Mouse (Mus musculus): ENCODE results near the gene Casq2. TPM values are rescaled to one million over a fixed set of nuclear protein-coding genes. Genes with fewer than 3 reads are reported as not detected.

Gene Casq2
- polyA plus RNA-seq, 1 experiment, result 0.64 TPM

- no peak overlapping the region for H3K4me3 ChIP-seq (ENCODE audit: insufficient read depth, poor library complexity, severe bottlenecking)
- TF ChIP-seq MAX (IDR thresholded peaks at IDR 0.05) (no peak), MYOD1 (IDR thresholded peaks at IDR 0.05; ENCODE audit: control insufficient read depth, insufficient read length, low read depth) (no peak), CEBPB (IDR thresholded peaks at IDR 0.05; ENCODE audit: low read depth) (no peak), FOSL1 (IDR thresholded peaks at IDR 0.05; ENCODE audit: insufficient read depth, low read length, poor library complexity, severe bottlenecking) (no peak), MYOG (IDR thresholded peaks at IDR 0.05; ENCODE audit: control insufficient read depth, extremely low read depth, insufficient read length) (no peak), USF1 (IDR thresholded peaks at IDR 0.05; ENCODE audit: low read depth) (no peak)
- H3K27me3 ChIP-seq (ENCODE audit: control insufficient read depth, insufficient read depth, insufficient read length), result no peaks in the 10 kb centered on the region
- H3K79me2 ChIP-seq (ENCODE audit: control insufficient read depth, insufficient read depth), result no peaks in the 10 kb centered on the region
- H3K79me3 ChIP-seq (ENCODE audit: low read depth), result no peaks in the 10 kb centered on the region
- no peaks in the 10 kb centered on the region for H3K36me3 ChIP-seq (ENCODE audit: control insufficient read depth, insufficient read depth)
- no peak overlapping the region for H3ac ChIP-seq (ENCODE audit: control insufficient read depth, insufficient read length, low read depth)
These were observed 18.4 kb upstream of the Casq2 start for GRCm38 (mm10) chr3:102067861-102068260.

GRCm38 (mm10) chr3:102069260-102069659 is 17.0 kb upstream of the Casq2 start:
- no peak overlapping the region for H3K4me3 ChIP-seq (ENCODE audit: insufficient read depth, poor library complexity, severe bottlenecking)
- H3K36me3 ChIP-seq (ENCODE audit: control insufficient read depth, insufficient read depth), result no peaks in the 10 kb centered on the region
- no peaks in the 10 kb centered on the region for H3K27me3 ChIP-seq (ENCODE audit: control insufficient read depth, insufficient read depth, insufficient read length)
- H3ac ChIP-seq (ENCODE audit: control insufficient read depth, insufficient read length, low read depth), result no peak overlapping the region
- H3K79me3 ChIP-seq (ENCODE audit: low read depth), result no peaks in the 10 kb centered on the region
- H3K79me2 ChIP-seq (ENCODE audit: control insufficient read depth, insufficient read depth), result no peaks in the 10 kb centered on the region
- no peak for TF ChIP-seq CEBPB (IDR thresholded peaks at IDR 0.05; ENCODE audit: low read depth)
- TF ChIP-seq MYOG (IDR thresholded peaks at IDR 0.05; ENCODE audit: control insufficient read depth, extremely low read depth, insufficient read length), result no peak
- TF ChIP-seq MYOD1 (IDR thresholded peaks at IDR 0.05; ENCODE audit: control insufficient read depth, insufficient read length, low read depth), result peak; percentile 17
- TF ChIP-seq MAX (IDR thresholded peaks at IDR 0.05), result no peak
- TF ChIP-seq USF1 (IDR thresholded peaks at IDR 0.05; ENCODE audit: low read depth), result no peak
- TF ChIP-seq CTCF (IDR thresholded peaks at IDR 0.05; ENCODE audit: control insufficient read depth, insufficient read depth, insufficient read length), result no peak

- no peaks in the 10 kb centered on the region for H3K79me3 ChIP-seq (ENCODE audit: low read depth)
- H3K79me2 ChIP-seq (ENCODE audit: control insufficient read depth, insufficient read depth), result no peaks in the 10 kb centered on the region
- no peaks in the 10 kb centered on the region for H3K36me3 ChIP-seq (ENCODE audit: control insufficient read depth, insufficient read depth)
- no peaks in the 10 kb centered on the region for H3K27me3 ChIP-seq (ENCODE audit: control insufficient read depth, insufficient read depth, insufficient read length)
- no peak overlapping the region for H3ac ChIP-seq (ENCODE audit: control insufficient read depth, insufficient read length, low read depth)
- no peak for TF ChIP-seq FOSL1 (IDR thresholded peaks at IDR 0.05; ENCODE audit: insufficient read depth, low read length, poor library complexity, severe bottlenecking)
- TF ChIP-seq CEBPB (IDR thresholded peaks at IDR 0.05; ENCODE audit: low read depth), result no peak
- no peak for TF ChIP-seq MAX (IDR thresholded peaks at IDR 0.05)
- TF ChIP-seq MYOD1 (IDR thresholded peaks at IDR 0.05; ENCODE audit: control insufficient read depth, insufficient read length, low read depth), result no peak
- no peak for TF ChIP-seq USF1 (IDR thresholded peaks at IDR 0.05; ENCODE audit: low read depth)
- no peak for TF ChIP-seq MYOG (IDR thresholded peaks at IDR 0.05; ENCODE audit: control insufficient read depth, extremely low read depth, insufficient read length)
- TF ChIP-seq CTCF (IDR thresholded peaks at IDR 0.05; ENCODE audit: control insufficient read depth, insufficient read depth, insufficient read length), result no peak
- no peak overlapping the region for H3K4me3 ChIP-seq (ENCODE audit: insufficient read depth, poor library complexity, severe bottlenecking)
These were observed 16.5 kb upstream of the Casq2 start for GRCm38 (mm10) chr3:102069686-102070085.

- Histone ChIP-seq H3K4me3 (ENCODE audit: insufficient read depth, poor library complexity, severe bottlenecking) (no peak overlapping the region), H3K79me3 (ENCODE audit: low read depth) (no peaks in the 10 kb centered on the region), H3K36me3 (ENCODE audit: control insufficient read depth, insufficient read depth) (no peaks in the 10 kb centered on the region), H3ac (ENCODE audit: control insufficient read depth, insufficient read length, low read depth) (no peak overlapping the region), H3K27me3 (ENCODE audit: control insufficient read depth, insufficient read depth, insufficient read length) (no peaks in the 10 kb centered on the region), H3K79me2 (ENCODE audit: control insufficient read depth, insufficient read depth) (no peaks in the 10 kb centered on the region)
- TF ChIP-seq FOSL1 (IDR thresholded peaks at IDR 0.05; ENCODE audit: insufficient read depth, low read length, poor library complexity, severe bottlenecking) (no peak), MAX (IDR thresholded peaks at IDR 0.05) (no peak)
These were observed 15.9 kb upstream of the Casq2 start for GRCm38 (mm10) chr3:102070360-102070759.

GRCm38 (mm10) chr3:102071016-102071415 is 15.2 kb upstream of the Casq2 start:
- Histone ChIP-seq H3K79me3 (ENCODE audit: low read depth) (no peaks in the 10 kb centered on the region), H3K36me3 (ENCODE audit: control insufficient read depth, insufficient read depth) (no peaks in the 10 kb centered on the region), H3K27me3 (ENCODE audit: control insufficient read depth, insufficient read depth, insufficient read length) (no peaks in the 10 kb centered on the region), H3K79me2 (ENCODE audit: control insufficient read depth, insufficient read depth) (no peaks in the 10 kb centered on the region), H3K4me3 (ENCODE audit: insufficient read depth, poor library complexity, severe bottlenecking) (no peak overlapping the region), H3ac (ENCODE audit: control insufficient read depth, insufficient read length, low read depth) (no peak overlapping the region)
- TF ChIP-seq USF1 (IDR thresholded peaks at IDR 0.05; ENCODE audit: low read depth) (no peak), MYOG (IDR thresholded peaks at IDR 0.05; ENCODE audit: control insufficient read depth, extremely low read depth, insufficient read length) (no peak), CTCF (IDR thresholded peaks at IDR 0.05; ENCODE audit: control insufficient read depth, insufficient read depth, insufficient read length) (no peak), FOSL1 (IDR thresholded peaks at IDR 0.05; ENCODE audit: insufficient read depth, low read length, poor library complexity, severe bottlenecking) (no peak), CEBPB (IDR thresholded peaks at IDR 0.05; ENCODE audit: low read depth) (no peak), MYOD1 (IDR thresholded peaks at IDR 0.05; ENCODE audit: control insufficient read depth, insufficient read length, low read depth) (no peak), MAX (IDR thresholded peaks at IDR 0.05) (no peak)

GRCm38 (mm10) chr3:102079413-102079812 is 6.8 kb upstream of the Casq2 start:
- Histone ChIP-seq H3K79me3 (ENCODE audit: low read depth) (no peaks in the 10 kb centered on the region), H3K79me2 (ENCODE audit: control insufficient read depth, insufficient read depth) (no peaks in the 10 kb centered on the region), H3K4me3 (ENCODE audit: insufficient read depth, poor library complexity, severe bottlenecking) (no peak overlapping the region), H3K27me3 (ENCODE audit: control insufficient read depth, insufficient read depth, insufficient read length) (no peaks in the 10 kb centered on the region), H3K36me3 (ENCODE audit: control insufficient read depth, insufficient read depth) (no peaks in the 10 kb centered on the region), H3ac (ENCODE audit: control insufficient read depth, insufficient read length, low read depth) (no peak overlapping the region)
- TF ChIP-seq MYOG (IDR thresholded peaks at IDR 0.05; ENCODE audit: control insufficient read depth, extremely low read depth, insufficient read length) (no peak), CTCF (IDR thresholded peaks at IDR 0.05; ENCODE audit: control insufficient read depth, insufficient read depth, insufficient read length) (no peak), USF1 (IDR thresholded peaks at IDR 0.05; ENCODE audit: low read depth) (no peak), CEBPB (IDR thresholded peaks at IDR 0.05; ENCODE audit: low read depth) (no peak), MAX (IDR thresholded peaks at IDR 0.05) (no peak), MYOD1 (IDR thresholded peaks at IDR 0.05; ENCODE audit: control insufficient read depth, insufficient read length, low read depth) (no peak), FOSL1 (IDR thresholded peaks at IDR 0.05; ENCODE audit: insufficient read depth, low read length, poor library complexity, severe bottlenecking) (no peak)

All from C2C12 (cell line).